Mouse (Mus musculus) subcutaneous adipose tissue, adult 2 months (tissue): ENCODE results near the gene Ndufc1. TPM values are rescaled to one million over a fixed set of nuclear protein-coding genes. Genes with fewer than 3 reads are reported as not detected.

Experiments used
- polyA plus RNA-seq: library from polyadenylated mRNA; depleted of rRNA; stranded (reverse); fragments of >200 nt; gene quantifications from 2 replicates; pipeline ENCODE4 v1.2.3, GENCODE M21; 2012; ENCODE audit warnings: low replicate concordance; rRNA removed

Gene Ndufc1
- 91.2 and 116 TPM in 2 replicates for polyA plus RNA-seq

DNA sequence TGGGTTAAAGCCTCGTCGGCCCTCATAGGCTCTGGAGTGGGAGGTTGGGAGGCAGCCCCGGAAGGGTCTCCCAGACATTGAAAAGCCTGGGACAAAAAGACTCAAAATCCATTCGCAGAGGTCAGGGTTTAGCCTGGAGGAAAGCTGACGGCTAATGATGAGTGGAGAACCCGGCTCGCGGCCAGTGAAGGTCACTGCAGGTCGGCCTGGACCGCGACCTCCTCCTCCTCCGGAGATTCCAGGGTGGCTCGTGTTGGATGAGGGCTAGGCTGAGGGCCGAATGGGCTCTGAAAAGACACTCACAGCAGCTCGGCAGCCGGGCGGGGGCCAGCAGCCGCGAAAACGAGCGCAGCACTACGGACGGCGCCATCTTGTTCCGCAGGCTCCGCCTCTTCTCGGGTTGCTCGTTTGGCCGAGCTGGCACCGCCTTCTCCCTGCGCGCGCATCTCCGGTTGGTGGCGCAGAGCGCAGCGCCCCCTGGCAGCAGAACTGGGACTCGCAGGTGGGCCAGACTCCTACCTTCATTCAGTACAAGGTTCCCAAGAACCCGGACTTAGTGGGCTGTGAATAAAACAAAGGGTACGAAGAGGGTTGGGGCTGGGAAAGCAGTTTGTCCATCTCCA is at the start of gene Ndufc1:
Gene Ndufc1 (minus strand): TSS at position 428 of the 623 bp plus-strand sequence.

GRCm38 (mm10) chr3:51415098-51416072 is 6.6 kb upstream of the Ndufc1 start, which contains the start of gene Naa15:
Naa15 (plus strand) TSS chr3:51415148.

DNA sequence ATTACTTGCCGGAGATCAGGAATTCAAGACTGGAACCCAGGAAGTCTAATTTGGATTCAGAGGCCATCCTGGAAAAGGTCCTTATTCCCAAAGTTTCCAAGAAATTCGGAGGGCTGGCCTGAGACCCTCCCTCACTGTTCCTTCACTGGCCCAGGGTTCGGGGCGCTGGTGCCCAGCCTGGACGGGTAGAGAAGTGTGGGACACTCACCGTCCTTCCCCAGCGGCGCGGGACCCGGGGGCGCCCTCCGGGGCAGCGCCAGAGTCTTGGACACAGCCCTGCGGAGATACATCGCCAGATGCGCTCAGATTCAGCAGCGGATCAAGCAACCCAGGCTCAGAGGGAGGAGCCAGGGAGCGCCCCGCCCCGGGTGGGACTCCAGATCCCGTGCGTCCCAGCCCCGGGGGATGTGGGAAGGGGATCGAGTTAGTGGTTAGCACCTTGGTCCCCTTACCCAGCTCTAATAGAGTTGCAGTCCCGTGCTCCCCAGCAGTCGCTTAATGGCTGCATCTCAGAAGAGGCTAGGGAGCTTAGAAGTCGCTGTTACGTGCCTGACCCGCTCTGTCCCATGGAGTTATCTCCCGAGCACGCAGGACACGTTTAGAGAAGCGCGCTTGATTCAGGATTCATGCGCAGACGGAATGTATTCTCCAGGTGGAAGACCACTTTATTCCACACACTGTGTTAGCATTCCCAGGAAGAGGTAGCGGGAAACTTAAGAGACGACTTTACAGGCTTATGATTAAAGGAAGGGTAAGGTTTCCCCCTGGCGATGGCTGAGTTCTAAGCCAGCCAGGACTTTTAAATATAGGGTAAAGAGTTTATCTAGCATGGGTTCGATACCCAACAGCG is 12.3 kb downstream of the Ndufc1 start, which contains the start of gene Mgarp:
Gene Mgarp (minus strand): TSS at position 520 of the 850 bp plus-strand sequence.

Other genes with a start within 250 kb of the Ndufc1 start
- gene Noct, start 184.5 kb downstream of the Ndufc1 start, polyA plus RNA-seq, result 15.7 and 28.1 TPM in 2 replicates
- 32.3 and 51.5 TPM in 2 replicates for gene Elf2, start 68.3 kb downstream of the Ndufc1 start, polyA plus RNA-seq
- 0.13 and 0.41 TPM in 2 replicates for gene Mgarp, start 12.2 kb downstream of the Ndufc1 start, polyA plus RNA-seq
- gene Naa15, start 6.2 kb upstream of the Ndufc1 start, polyA plus RNA-seq, result 4.2 and 6.7 TPM in 2 replicates
- 10.4 and 13.6 TPM in 2 replicates for gene Rab33b, start 74.9 kb upstream of the Ndufc1 start, polyA plus RNA-seq
- gene Setd7, start 151.9 kb upstream of the Ndufc1 start, polyA plus RNA-seq, result 37.9 and 38.7 TPM in 2 replicates